Mouse (Mus musculus) MEL (cell line): ENCODE results near the gene Gsc. TPM values are rescaled to one million over a fixed set of nuclear protein-coding genes. Genes with fewer than 3 reads are reported as not detected.

Experiments used
- DNase-seq: peaks from one replicate; pipeline ENCODE4 v3.0.0; 2011; ENCODE audit warnings: low read depth, low spot score
- H3K27ac ChIP-seq: 2 replicates; pipeline ENCODE4 v1.5.1; 2012; ENCODE audit warnings: low read depth, mild to moderate bottlenecking, control low read depth, low read length, moderate library complexity; ENCODE audit not compliant: control insufficient read depth
- H3K27me3 ChIP-seq, 2 experiments: fragments of 150-350 bp in 1 of 2; sonication (generic) in 1 of 2; 2 replicates each; pipeline ENCODE4 v1.6.1; 2012; ENCODE audit warnings: low read length in 2 of 2, mild to moderate bottlenecking in 2 of 2, improper control_type of control experiment in 1 of 2, moderate library complexity in 1 of 2; ENCODE audit not compliant: insufficient read depth in 2 of 2, control insufficient read depth in 1 of 2
- H3K36me3 ChIP-seq, 2 experiments: 2 replicates each; pipeline ENCODE4 v1.6.1; 2012 to 2014; ENCODE audit warnings: low read length in 2 of 2, improper control_type of control experiment in 1 of 2, inconsistent platforms in 1 of 2, mild to moderate bottlenecking in 1 of 2; ENCODE audit not compliant: insufficient read depth in 2 of 2, control insufficient read depth in 1 of 2
- H3K4me1 ChIP-seq, 2 experiments: fragments of 150-350 bp in 1 of 2; sonication (generic) in 1 of 2; 2 replicates each; pipeline ENCODE4 v1.6.1; 2012; ENCODE audit warnings: low read length in 2 of 2, improper control_type of control experiment in 1 of 2, mild to moderate bottlenecking in 1 of 2; ENCODE audit not compliant: insufficient read depth in 2 of 2, control insufficient read depth in 1 of 2
- H3K4me3 ChIP-seq, 2 experiments: fragments of 150-350 bp in 1 of 2; sonication (generic) in 1 of 2; 2 replicates each; pipeline ENCODE4 v1.5.1; 2012; ENCODE audit warnings: low read depth in 2 of 2, low read length in 2 of 2, mild to moderate bottlenecking in 2 of 2, moderate library complexity in 2 of 2, control low read depth in 1 of 2, improper control_type of control experiment in 1 of 2; ENCODE audit not compliant: control insufficient read depth in 1 of 2, insufficient read depth in 1 of 2
- H3K79me2 ChIP-seq: 2 replicates; pipeline ENCODE4 v1.6.1; 2012; ENCODE audit warnings: mild to moderate bottlenecking, low read length, moderate library complexity; ENCODE audit not compliant: control insufficient read depth, poor library complexity, insufficient read depth
- H3K9ac ChIP-seq: 2 replicates; pipeline ENCODE4 v1.6.1; 2012; ENCODE audit warnings: low read depth, mild to moderate bottlenecking, control low read depth, low read length, moderate library complexity; ENCODE audit not compliant: control insufficient read depth, poor library complexity, severe bottlenecking
- H3K9me3 ChIP-seq: fragments of 150-350 bp; sonication (generic); replicated peaks from 2 replicates; pipeline ENCODE4 v1.6.1; 2012; ENCODE audit warnings: mild to moderate bottlenecking, low read length, improper control_type of control experiment, moderate library complexity; ENCODE audit not compliant: insufficient read depth
- BHLHE40 ChIP-seq: IDR thresholded peaks from 2 replicates; pipeline ENCODE4 v1.6.1; 2012; ENCODE audit warnings: low read depth, mild to moderate bottlenecking, inconsistent platforms, low read length, improper control_type of control experiment, borderline replicate concordance
- CHD2 ChIP-seq: IDR thresholded peaks from 2 replicates; pipeline ENCODE4 v1.6.1; 2011; ENCODE audit warnings: low read length, improper control_type of control experiment
- E2F4 ChIP-seq: IDR thresholded peaks from 2 replicates; pipeline ENCODE4 v1.6.1; 2011; ENCODE audit warnings: low read depth, low read length, improper control_type of control experiment, borderline replicate concordance
- ELF1 ChIP-seq: IDR thresholded peaks from 2 replicates; pipeline ENCODE4 v1.6.1; 2014; ENCODE audit warnings: low read depth, mild to moderate bottlenecking, inconsistent platforms, low read length, improper control_type of control experiment, moderate library complexity
- EP300 ChIP-seq, 2 experiments: IDR thresholded peaks; 2 replicates each; pipeline ENCODE4 v1.6.1; 2011; ENCODE audit warnings: improper control_type of control experiment in 2 of 2, low read length in 2 of 2, low read depth in 1 of 2, mild to moderate bottlenecking in 1 of 2
- GABPA ChIP-seq: IDR thresholded peaks from 2 replicates; pipeline ENCODE4 v1.6.1; 2012; ENCODE audit warnings: low read depth, mild to moderate bottlenecking, inconsistent platforms, low read length, improper control_type of control experiment, moderate library complexity
- GATA1 ChIP-seq: IDR thresholded peaks from 2 replicates; pipeline ENCODE4 v1.6.1; 2011; ENCODE audit warnings: low read depth, low read length, improper control_type of control experiment
- HCFC1 ChIP-seq: IDR thresholded peaks from 2 replicates; pipeline ENCODE4 v1.6.1; 2012; ENCODE audit warnings: low read depth, mild to moderate bottlenecking, inconsistent platforms, low read length, improper control_type of control experiment, moderate library complexity
- JUND ChIP-seq: IDR thresholded peaks from 2 replicates; pipeline ENCODE4 v1.6.1; 2011; ENCODE audit warnings: low read depth, mild to moderate bottlenecking, improper control_type of control experiment, low read length
- KAT2A ChIP-seq: conservative IDR thresholded peaks from 2 replicates; pipeline ENCODE4 v1.6.1; 2012; ENCODE audit warnings: low read depth, low read length, improper control_type of control experiment, inconsistent platforms
- MAFK ChIP-seq: IDR thresholded peaks from 2 replicates; pipeline ENCODE4 v1.6.1; 2011; ENCODE audit warnings: low read depth, mild to moderate bottlenecking, low read length, improper control_type of control experiment, borderline replicate concordance
- MAX ChIP-seq: IDR thresholded peaks from 2 replicates; pipeline ENCODE4 v1.6.1; 2011; ENCODE audit warnings: low read length, improper control_type of control experiment
- MAZ ChIP-seq: IDR thresholded peaks from 2 replicates; pipeline ENCODE4 v1.6.1; 2012; ENCODE audit warnings: low read depth, mild to moderate bottlenecking, inconsistent platforms, low read length, improper control_type of control experiment
- MEF2A ChIP-seq: IDR thresholded peaks from 2 replicates; pipeline ENCODE4 v1.6.1; 2014; ENCODE audit warnings: low read depth, mild to moderate bottlenecking, inconsistent platforms, low read length, improper control_type of control experiment; ENCODE audit not compliant: poor library complexity, insufficient replicate concordance, severe bottlenecking; ENCODE audit errors: extremely low read depth
- MXI1 ChIP-seq: IDR thresholded peaks from 2 replicates; pipeline ENCODE4 v1.6.1; 2011; ENCODE audit warnings: mild to moderate bottlenecking, low read depth, low read length, improper control_type of control experiment
- MYB ChIP-seq: IDR thresholded peaks from 2 replicates; pipeline ENCODE4 v1.6.1; 2011; ENCODE audit warnings: mild to moderate bottlenecking, low read depth, low read length, improper control_type of control experiment
- POLR2A ChIP-seq, 2 experiments: IDR thresholded peaks; 2 replicates each; pipeline ENCODE4 v1.6.1; 2011 to 2012; ENCODE audit warnings: low read length in 2 of 2, mild to moderate bottlenecking in 2 of 2, control low read depth in 1 of 2, improper control_type of control experiment in 1 of 2, low read depth in 1 of 2, moderate library complexity in 1 of 2; ENCODE audit not compliant: control insufficient read depth in 1 of 2, insufficient read depth in 1 of 2, poor library complexity in 1 of 2
- SMC3 ChIP-seq: IDR thresholded peaks from 2 replicates; pipeline ENCODE4 v1.6.1; 2011; ENCODE audit warnings: low read depth, low read length, improper control_type of control experiment
- TAL1 ChIP-seq: IDR thresholded peaks from 2 replicates; pipeline ENCODE4 v1.6.1; 2012; ENCODE audit warnings: mild to moderate bottlenecking, inconsistent platforms, low read length, moderate library complexity, mixed read lengths
- TBP ChIP-seq: IDR thresholded peaks from 2 replicates; pipeline ENCODE4 v1.8.0; 2011; ENCODE audit warnings: low read depth, low read length, improper control_type of control experiment
- USF1 ChIP-seq: IDR thresholded peaks from 2 replicates; pipeline ENCODE4 v1.6.1; 2014; ENCODE audit warnings: low read depth, mild to moderate bottlenecking, inconsistent platforms, low read length, improper control_type of control experiment, moderate library complexity
- USF2 ChIP-seq, 2 experiments: IDR thresholded peaks; 2 replicates each; pipeline ENCODE4 v1.6.1; 2011 to 2012; ENCODE audit warnings: improper control_type of control experiment in 2 of 2, low read length in 2 of 2, borderline replicate concordance in 1 of 2, inconsistent platforms in 1 of 2, low read depth in 1 of 2, mild to moderate bottlenecking in 1 of 2; ENCODE audit not compliant: insufficient read depth in 1 of 2
- ZC3H11A ChIP-seq: IDR thresholded peaks from 2 replicates; pipeline ENCODE4 v1.6.1; 2012; ENCODE audit warnings: low read depth, mild to moderate bottlenecking, inconsistent platforms, low read length, improper control_type of control experiment
- ZKSCAN1 ChIP-seq: IDR thresholded peaks from 2 replicates; pipeline ENCODE4 v1.6.1; 2012; ENCODE audit warnings: low read depth, mild to moderate bottlenecking, inconsistent platforms, low read length, improper control_type of control experiment, moderate library complexity
- ZMIZ1 ChIP-seq: IDR thresholded peaks from 2 replicates; pipeline ENCODE4 v1.6.1; 2012; ENCODE audit warnings: low read depth, mild to moderate bottlenecking, inconsistent platforms, low read length, improper control_type of control experiment, moderate library complexity
- polyA plus RNA-seq, 2 experiments: library from polyadenylated mRNA; stranded (reverse) in 1 of 2; unstranded in 1 of 2; fragments of >175 nt in 1 of 2; fragments of >200 nt in 1 of 2; gene quantifications; 2 replicates each; pipeline versions ENCODE4 v1.2.1 to v1.2.4; 2012; ENCODE audit warnings: low replicate concordance in 2 of 2, low read depth in 1 of 2; ENCODE audit not compliant: insufficient read length in 2 of 2, insufficient read depth in 1 of 2, missing spikeins in 1 of 2
- total RNA-seq: library from RNA; depleted of rRNA; stranded (reverse); fragments of 300-350 nt; gene quantifications from 2 replicates; pipeline ENCODE4 v1.2.3, GENCODE M21; 2012; rRNA removed

Gene Gsc
- total RNA-seq (not detected in 2 replicates), polyA plus RNA-seq (not detected)

DNA sequence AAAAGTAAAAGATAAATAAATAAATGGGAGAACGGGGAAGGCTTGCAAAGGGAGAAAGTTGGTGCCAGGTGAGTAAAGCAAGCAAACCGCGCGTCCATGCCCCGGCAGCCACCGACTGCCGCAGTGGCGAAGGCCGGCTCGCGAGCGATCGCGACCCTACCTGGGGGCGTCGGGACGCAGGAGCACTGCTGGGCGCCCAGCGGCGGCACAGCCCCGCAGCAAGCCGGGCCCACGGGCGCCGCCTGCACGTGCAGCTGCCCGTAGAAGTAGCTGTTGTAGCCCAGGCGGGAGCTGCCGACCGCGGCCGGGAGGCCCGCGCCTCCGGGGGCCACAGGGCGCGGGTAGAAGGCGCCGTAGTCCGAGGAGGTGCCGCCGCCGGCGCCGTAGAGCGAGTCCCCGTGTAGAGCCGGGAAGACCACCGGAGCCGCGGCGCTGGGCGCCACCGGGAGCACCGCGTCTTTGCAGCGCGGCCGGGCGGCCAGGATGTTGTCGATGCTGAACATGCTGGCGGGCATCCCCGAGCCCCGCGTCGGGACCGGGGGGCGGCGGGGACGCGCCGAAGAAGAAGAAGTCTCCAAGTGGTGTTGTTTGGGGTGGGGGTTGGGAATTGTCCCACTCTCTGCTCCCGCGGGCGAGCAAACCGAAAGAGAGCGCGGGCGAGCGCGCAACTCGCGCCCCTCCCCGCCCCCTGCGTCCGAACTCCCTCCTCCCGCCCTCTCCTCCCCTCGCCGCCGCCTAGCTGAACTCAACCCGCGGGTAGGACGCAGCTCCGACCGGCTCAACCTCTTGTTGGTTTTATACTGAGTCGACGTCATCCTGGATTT, at the start of gene Gsc:
Gene Gsc, minus strand, starts transcription at position 730 of the 824 bp plus-strand sequence.
- Histone ChIP-seq H3K27me3 (no peaks in the 10 kb centered on the region), H3K36me3 (no peaks in the 10 kb centered on the region), H3K9ac (no peak within 1 kb of the TSS), H3K79me2 (no peaks in the 10 kb centered on the region), H3K9me3 (no peaks in the 10 kb centered on the region), H3K4me1 (no peaks in the 10 kb centered on the region), H3K27ac (no peak within 1 kb of the TSS), H3K4me3 (no peak within 1 kb of the TSS)
- DNase-seq = no peak
- no peak for TF ChIP-seq MXI1
- no peak for TF ChIP-seq USF1
- no peak for TF ChIP-seq TBP
- no peak for TF ChIP-seq SMC3
- TF ChIP-seq MAX = no peak
- no peak for TF ChIP-seq ZMIZ1
- no peak for TF ChIP-seq CHD2
- TF ChIP-seq MAFK = no peak
- TF ChIP-seq GATA1 = no peak
- TF ChIP-seq TAL1 = no peak
- TF ChIP-seq GABPA = no peak
- TF ChIP-seq BHLHE40 = no peak
- no peak for TF ChIP-seq JUND
- no peak for TF ChIP-seq ELF1

DNA sequence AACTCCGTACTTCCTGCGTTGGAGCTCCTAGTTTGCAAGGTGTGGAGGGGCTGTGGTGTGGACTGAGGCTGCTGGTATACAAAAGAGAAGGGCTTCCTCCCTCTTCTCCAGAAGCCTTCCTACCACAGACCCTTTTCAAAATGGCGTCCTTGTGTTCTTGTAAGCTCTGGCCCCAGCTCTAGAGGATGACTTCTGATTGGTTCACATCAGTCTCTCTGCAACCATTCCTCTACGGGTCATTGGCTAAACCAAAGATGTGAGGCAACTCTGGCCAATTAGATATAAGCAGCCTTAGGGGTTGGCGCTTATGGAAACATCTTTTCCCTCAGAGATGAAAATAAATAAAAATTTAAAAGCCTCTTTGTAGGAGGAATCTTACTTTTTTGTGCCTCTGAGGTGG, 46.6 kb upstream of the Gsc start:
- TF ChIP-seq E2F4 (no peak), KAT2A (no peak), BHLHE40 (no peak), JUND (no peak), HCFC1 (no peak), MAZ (no peak), USF1 (no peak), MEF2A (no peak), POLR2A (IDR thresholded peaks at IDR 0.05; ENCODE audit: control insufficient read depth in 1 of 2, insufficient read depth in 1 of 2, low read depth in 1 of 2, low read length in 2 of 2, poor library complexity in 1 of 2) (no peak), GATA1 (no peak), TAL1 (no peak), CHD2 (no peak), TBP (no peak), USF2 (IDR thresholded peaks at IDR 0.05; ENCODE audit: borderline replicate concordance in 1 of 2, insufficient read depth in 1 of 2, low read depth in 1 of 2, low read length in 2 of 2) (no peak), ZC3H11A (no peak), EP300 (IDR thresholded peaks at IDR 0.05; ENCODE audit: low read depth in 1 of 2, low read length in 2 of 2) (no peak), MYB (no peak), ZKSCAN1 (no peak)
- H3K27ac ChIP-seq = no peak overlapping the region
- no peak for DNase-seq
- H3K36me3 ChIP-seq = no peaks in the 10 kb centered on the region
- no peaks in the 10 kb centered on the region for H3K27me3 ChIP-seq
- H3K4me3 ChIP-seq = no peak overlapping the region
- no peaks in the 10 kb centered on the region for H3K79me2 ChIP-seq
- no peaks in the 10 kb centered on the region for H3K4me1 ChIP-seq
- H3K9ac ChIP-seq = no peak overlapping the region
- H3K9me3 ChIP-seq = no peaks in the 10 kb centered on the region
